ENCODE assay signal across 10 mouse cellular contexts in genomic region chr1:155050897-155051592, GRCm38 (mm10). TPM values are rescaled to one million over a fixed set of nuclear protein-coding genes. Genes with fewer than 3 reads are reported as not detected.
DNase-seq lines count a peak whose midpoint lies in the region; ATAC-seq and TF ChIP-seq lines count a peak whose summit lies in the region.
"Had no signal": no experiment of that assay in that cellular context is flagged by ENCODE, and none has a peak within 500 bp of the region (broad histone marks: within the 10 kb centered on the region; RNA-seq: fewer than 3 reads in every experiment).

No protein-coding gene starts in this region.

- no peak for TF ChIP-seq EP300 in heart, adult 2 months (IDR thresholded peaks at IDR 0.05; ENCODE audit: insufficient read depth, low read depth, low read length)
- no peak for TF ChIP-seq EP300 in lung, postnatal 0 days (IDR thresholded peaks at IDR 0.05)

- no peaks in the 10 kb centered on the region for H3K36me3 ChIP-seq in heart, adult 2 months (ENCODE audit: control insufficient read depth, insufficient read depth, low read length)
- no peaks in the 10 kb centered on the region for H3K36me3 ChIP-seq in lung, postnatal 0 days (ENCODE audit: insufficient read depth, low read length)
- H3K36me3 ChIP-seq in hindbrain, embryonic 13.5 days, result no peaks in the 10 kb centered on the region
- H3K36me3 ChIP-seq: G1E; limb, embryonic 15.5 days had no signal

- H3K4me1 ChIP-seq in heart, adult 2 months (ENCODE audit: control insufficient read depth, insufficient read depth, low read length), result peaks cover 17% of the 10 kb centered on the region
- H3K4me1 ChIP-seq in lung, postnatal 0 days (ENCODE audit: insufficient read depth, low read depth, low read length), result peaks cover 18% of the 10 kb centered on the region; the same call in 1 of the 2 replicates
- H3K4me1 ChIP-seq in lung, adult 2 months (ENCODE audit: control insufficient read depth, insufficient read depth, low read length), result peaks cover 24% of the 10 kb centered on the region
- H3K4me1 ChIP-seq in hindbrain, embryonic 13.5 days (replicated peaks), result peaks cover 44% of the 10 kb centered on the region

- H3K27me3 ChIP-seq in heart, adult 2 months (ENCODE audit: control insufficient read depth, insufficient read depth, low read length), result no peaks in the 10 kb centered on the region
- H3K27me3 ChIP-seq in lung, postnatal 0 days (replicated peaks; ENCODE audit: insufficient read depth, low read length), result no peaks in the 10 kb centered on the region
- no peaks in the 10 kb centered on the region for H3K27me3 ChIP-seq in hindbrain, embryonic 13.5 days
- H3K27me3 ChIP-seq: limb, embryonic 15.5 days had no signal

- no peak for TF ChIP-seq POLR2A in heart, adult 2 months (IDR thresholded peaks at IDR 0.05; ENCODE audit: insufficient read depth, low read depth, low read length)
- no peak for TF ChIP-seq POLR2A in lung, adult 2 months (IDR thresholded peaks at IDR 0.05; ENCODE audit: borderline replicate concordance, extremely low read depth, low read depth, low read length)

- peak; percentile 10; the same call in 1 of the 2 replicates for ATAC-seq in lung, postnatal 0 days
- ATAC-seq in hindbrain, embryonic 13.5 days (ENCODE audit: low FRiP score), result no peak

- H3K27ac ChIP-seq in heart, adult 2 months, result peak overlapping the region; percentile 60
- H3K27ac ChIP-seq in lung, postnatal 0 days (ENCODE audit: low read length), result peak overlapping the region; percentile 65
- peak overlapping the region; percentile 70 for H3K27ac ChIP-seq in hindbrain, embryonic 13.5 days

- no peaks in the 10 kb centered on the region for H3K79me2 ChIP-seq in heart, adult 2 months (replicated peaks; ENCODE audit: control insufficient read depth, insufficient read depth, low read length)

- no peak overlapping the region for H3K4me2 ChIP-seq in lung, postnatal 0 days (replicated peaks; ENCODE audit: low read depth, low read length)
- H3K4me2 ChIP-seq in hindbrain, embryonic 13.5 days, result no peak overlapping the region
- H3K4me2 ChIP-seq: limb, embryonic 15.5 days had no signal

- intact Hi-C loops in heart, adult 2 months (cut with DNase I), result no loop called here

- H3K9me3 ChIP-seq in lung, postnatal 0 days (ENCODE audit: low read length), result no peaks in the 10 kb centered on the region
- H3K9me3 ChIP-seq in hindbrain, embryonic 13.5 days, result no peaks in the 10 kb centered on the region
- H3K9me3 ChIP-seq: G1E; limb, embryonic 15.5 days had no signal

- DNase-seq in heart, adult 2 months, result peak in 1 of 2 experiments; percentile 36
- no peak for DNase-seq in heart, adult 11 months
- DNase-seq in lung, postnatal 0 days (ENCODE audit: low spot score), result peak; percentile 60
- no peak for DNase-seq in lung, adult 2 months
- peak; percentile 63 to 81 for DNase-seq in right cerebral cortex, postnatal 36 days (ENCODE audit: low spot score in 2 of 2)
- DNase-seq in adrenal gland, postnatal 14 days, result no peak
- DNase-seq in urinary bladder, postnatal 36 days (ENCODE audit: low spot score in 2 of 2), result no peak

- no peak overlapping the region for H3K4me3 ChIP-seq in heart, adult 2 months
- no peak overlapping the region for H3K4me3 ChIP-seq in lung, postnatal 0 days (ENCODE audit: low read depth, low read length)
- H3K4me3 ChIP-seq in lung, adult 2 months (replicated peaks; ENCODE audit: extremely low read depth, low read depth, low read length), result no peak overlapping the region
- no peak overlapping the region for H3K4me3 ChIP-seq in hindbrain, embryonic 13.5 days
- H3K4me3 ChIP-seq: limb, embryonic 15.5 days had no signal

- 74% methylated on average over 9 of the region's 9 CpGs for WGBS in heart, adult 2 months
- WGBS in lung, postnatal 0 days, result 76% methylated on average over 9 of the region's 9 CpGs
- 65% methylated on average over 9 of the region's 9 CpGs for whole genome bisulfite sequencing in lung, adult 2 months
- 82% methylated on average over 9 of the region's 9 CpGs for WGBS in hindbrain, embryonic 13.5 days

- H3K9ac ChIP-seq in heart, adult 2 months (ENCODE audit: low read depth, low read length), result no peak overlapping the region
- no peak overlapping the region for H3K9ac ChIP-seq in lung, postnatal 0 days (replicated peaks; ENCODE audit: low read depth)
- no peak overlapping the region for H3K9ac ChIP-seq in hindbrain, embryonic 13.5 days
- H3K9ac ChIP-seq: limb, embryonic 15.5 days had no signal

- TF ChIP-seq CTCF in heart, adult 2 months (IDR thresholded peaks at IDR 0.05), result no peak
- no peak for TF ChIP-seq CTCF in lung, postnatal 0 days (IDR thresholded peaks at IDR 0.05)
- no peak for TF ChIP-seq CTCF in lung, adult 2 months (IDR thresholded peaks at IDR 0.05; ENCODE audit: insufficient read depth, low read length)

RNA-seq across cellular contexts. Expression of gene Ier5, which starts 48.4 kb away (rescaled TPM):
- 10 to 100 TPM; 12.5 to 16.8 TPM for total RNA-seq in heart, adult 2 months (2021)
- 9.8 and 13.5 TPM in 2 replicates for polyA plus RNA-seq in heart, adult 2 months (2012; rRNA removed)
- polyA plus RNA-seq in lung, postnatal 0 days (2015; fragmentation: Nextera tagmentation; extraction: Ambion mirVana), result 10.9 and 15.3 TPM in 2 replicates
- polyA plus RNA-seq in lung, adult 2 months (2012; rRNA removed), result 38.1 and 42.8 TPM in 2 replicates
- polyA plus RNA-seq in hindbrain, embryonic 13.5 days (2015; fragmentation: Nextera tagmentation; extraction: Ambion mirVana), result 5.5 and 8.8 TPM in 2 replicates
- 11.1 and 12.9 TPM in 2 replicates for total RNA-seq in adrenal gland, postnatal 14 days (2021)

Comparison
In these comparisons a context has a peak if more than half of its experiments do, and no peak if none do; other contexts are left out.
1. DNase-seq: peak in lung, postnatal 0 days (single experiment) and right cerebral cortex, postnatal 36 days (2 of 2); none in heart, adult 11 months (single experiment), lung, adult 2 months (single experiment), adrenal gland, postnatal 14 days (single experiment) and urinary bladder, postnatal 36 days (0 of 2).
2. Peak in every context shown above with its lines, with median percentiles within 50 percentile points of each other: H3K27ac ChIP-seq.